Mouse (Mus musculus) inflammation-experienced regulatory T-cells, adult 16 weeks (primary cell): ENCODE data around the gene Glrx3. TPM values are rescaled to one million over a fixed set of nuclear protein-coding genes. Genes with fewer than 3 reads are reported as not detected.

Source experiments
- polyA plus RNA-seq: library from polyadenylated mRNA; unstranded; fragments of 100-300 nt; shearing (Covaris generic); gene quantifications from one replicate; pipeline ENCODE4 v1.2.1, GENCODE M21; 2017

Glrx3 gene
- polyA plus RNA-seq, result 119 TPM

GRCm38 (mm10) chr7:137437440-137438178 lies at the start of gene Glrx3:
Gene Glrx3, plus strand, starts transcription at chr7:137437614.

GRCm38 (mm10) chr7:137410337-137411197 lies 26.8 kb upstream of the Glrx3 start, which contains the start of gene 9430038I01Rik:
Gene 9430038I01Rik, minus strand, starts transcription at chr7:137410762.

Other genes with a start within 250 kb of the Glrx3 start
- not detected for gene Ebf3, start 123.2 kb upstream of the Glrx3 start, polyA plus RNA-seq
- gene 9430038I01Rik, start 26.9 kb upstream of the Glrx3 start, polyA plus RNA-seq, result 13.3 TPM